Mouse (Mus musculus) embryonic facial prominence, embryonic 10.5 days (tissue): Measurements from ENCODE around the gene Frmd4a. TPM values are rescaled to one million over a fixed set of nuclear protein-coding genes. Genes with fewer than 3 reads are reported as not detected.
A peak's percentile ranks its signal among the peaks of the same experiment; 100 is the strongest.
"Not testable (repeated sequence)": the region's sequence is repeated elsewhere in the genome, so short reads cannot be mapped to it uniquely, and the experiment has no call there.

Experiments
- DNase-seq: peaks from one replicate; pipeline ENCODE4 v3.0.0-alpha.2; 2017; ENCODE audit warnings: low spot score
- H3K27ac ChIP-seq: fragments of 300-500 bp; sonication (generic); replicated peaks from 2 replicates; pipeline ENCODE4 v1.5.1; 2016; ENCODE audit warnings: mild to moderate bottlenecking
- H3K27me3 ChIP-seq: fragments of 300-500 bp; sonication (generic); replicated peaks from 2 replicates; pipeline ENCODE4 v1.6.1; 2016; ENCODE audit warnings: low read depth, mild to moderate bottlenecking; ENCODE audit not compliant: poor library complexity, severe bottlenecking
- H3K36me3 ChIP-seq: fragments of 300-500 bp; sonication (generic); replicated peaks from 2 replicates; pipeline ENCODE4 v1.6.1; 2016; ENCODE audit warnings: mild to moderate bottlenecking, moderate library complexity
- H3K4me1 ChIP-seq: fragments of 300-500 bp; sonication (generic); 2 replicates; pipeline ENCODE4 v1.6.1; 2016
- H3K4me3 ChIP-seq: fragments of 300-500 bp; sonication (generic); 2 replicates; pipeline ENCODE4 v1.5.1; 2016; ENCODE audit warnings: mild to moderate bottlenecking, moderate library complexity
- H3K9me3 ChIP-seq: fragments of 300-500 bp; sonication (generic); 2 replicates; pipeline ENCODE4 v1.6.1; 2016; ENCODE audit warnings: mild to moderate bottlenecking
- WGBS: fragments of 180-500 bp; shearing (Covaris S2); methylation state at CpG from one replicate; pipeline ENCODE4 v1.1.7; 2016; 5-methylcytosine and 5-hydroxymethylcytosine counted together
- polyA plus RNA-seq: library from polyadenylated mRNA; unstranded; fragments of >200 nt; fragmentation: Nextera tagmentation; extraction: Ambion mirVana; gene quantifications from 2 replicates; pipeline ENCODE4 v1.2.1, GENCODE M21; 2016

The Frmd4a gene
- polyA plus RNA-seq, 1 experiment from 2014 or later = 48.8 TPM

DNA sequence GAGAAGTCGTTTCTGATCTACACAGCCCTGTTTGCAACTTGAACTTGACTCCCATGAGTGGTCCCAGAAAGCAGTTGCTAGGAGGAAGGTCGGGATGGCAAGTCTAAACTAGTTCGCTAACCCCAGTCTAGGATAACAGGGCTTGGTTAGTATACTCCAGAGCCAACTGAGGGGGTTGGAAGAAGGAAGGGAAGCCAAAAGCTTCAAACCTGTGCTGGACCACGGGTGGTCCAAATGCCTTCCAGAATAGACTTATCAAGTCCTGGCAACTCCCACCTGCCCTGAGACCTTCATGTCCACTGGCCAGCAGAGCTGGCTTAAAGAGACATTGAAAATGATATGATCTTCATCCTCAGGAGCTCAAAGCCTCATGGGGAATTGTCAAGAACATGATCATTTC is 318.4 kb downstream of the Frmd4a start:
- 72% methylated on average over 4 of the region's 4 CpGs for WGBS
- H3K4me3 ChIP-seq = no peak overlapping the region
- H3K4me1 ChIP-seq = peaks cover 62% of the 10 kb centered on the region
- no peak for DNase-seq
- H3K27ac ChIP-seq = no peak overlapping the region
- H3K36me3 ChIP-seq = peaks cover 12% of the 10 kb centered on the region
- H3K9me3 ChIP-seq = no peaks in the 10 kb centered on the region
- no peaks in the 10 kb centered on the region for H3K27me3 ChIP-seq

DNA sequence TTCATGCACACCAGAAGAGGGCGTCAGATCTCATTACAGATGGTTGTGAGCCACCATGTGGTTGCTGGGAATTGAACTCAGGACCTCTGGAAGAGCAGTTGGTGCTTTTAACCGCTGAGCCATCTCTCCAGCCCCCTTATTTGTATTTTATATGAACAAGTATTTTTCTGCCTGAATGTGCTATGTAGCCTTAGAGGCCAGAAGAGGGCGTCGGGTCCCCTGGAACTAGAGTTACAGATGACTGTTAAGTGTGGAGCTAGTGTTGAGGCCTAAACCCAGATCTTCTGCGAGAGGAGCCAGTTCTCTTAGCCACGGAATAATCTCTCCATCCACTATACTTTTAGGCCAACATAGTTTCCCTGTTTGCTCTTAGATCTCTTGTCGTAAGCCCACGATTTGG is 320.8 kb downstream of the Frmd4a start:
- not testable (repeated sequence) for H3K36me3 ChIP-seq, H3K9me3 ChIP-seq, H3K27me3 ChIP-seq, H3K4me3 ChIP-seq
- DNase-seq = peak; percentile 34
- Histone ChIP-seq H3K27ac (0 out of 2 replicates have a peak overlapping the region, but pooled peaks have one; percentile 16), H3K4me1 (peaks cover 59% of the 10 kb centered on the region)
- WGBS = 52% methylated on average over 8 of the region's 8 CpGs

DNA sequence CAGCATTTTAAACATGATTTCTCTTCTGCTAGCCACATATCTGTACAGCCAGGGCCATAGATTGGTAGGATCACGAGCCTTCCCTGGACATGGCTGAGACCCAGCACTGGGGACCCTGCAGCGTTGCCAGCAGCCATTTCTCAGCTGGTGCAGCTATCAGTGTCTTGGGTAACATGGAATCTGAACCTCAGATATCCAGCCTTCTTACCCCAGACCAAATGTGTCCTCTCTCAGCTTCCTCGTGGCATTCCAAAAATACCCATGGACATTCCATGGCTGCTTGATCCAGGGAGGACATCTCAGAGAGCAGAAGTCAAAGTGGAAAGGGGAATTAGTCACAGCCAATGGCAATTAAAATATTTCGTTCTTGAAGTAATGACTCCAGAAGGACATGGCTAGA is 321.6 kb downstream of the Frmd4a start:
- Histone ChIP-seq H3K36me3 (peaks cover 7% of the 10 kb centered on the region; the same call in 1 of the 2 replicates), H3K9me3 (no peaks in the 10 kb centered on the region), H3K27ac (peak overlapping the region; percentile 72), H3K4me1 (peaks cover 51% of the 10 kb centered on the region), H3K4me3 (no peak overlapping the region), H3K27me3 (no peaks in the 10 kb centered on the region)
- peak; percentile 28 for DNase-seq
- 49% methylated on average over 4 of the region's 4 CpGs for WGBS

DNA sequence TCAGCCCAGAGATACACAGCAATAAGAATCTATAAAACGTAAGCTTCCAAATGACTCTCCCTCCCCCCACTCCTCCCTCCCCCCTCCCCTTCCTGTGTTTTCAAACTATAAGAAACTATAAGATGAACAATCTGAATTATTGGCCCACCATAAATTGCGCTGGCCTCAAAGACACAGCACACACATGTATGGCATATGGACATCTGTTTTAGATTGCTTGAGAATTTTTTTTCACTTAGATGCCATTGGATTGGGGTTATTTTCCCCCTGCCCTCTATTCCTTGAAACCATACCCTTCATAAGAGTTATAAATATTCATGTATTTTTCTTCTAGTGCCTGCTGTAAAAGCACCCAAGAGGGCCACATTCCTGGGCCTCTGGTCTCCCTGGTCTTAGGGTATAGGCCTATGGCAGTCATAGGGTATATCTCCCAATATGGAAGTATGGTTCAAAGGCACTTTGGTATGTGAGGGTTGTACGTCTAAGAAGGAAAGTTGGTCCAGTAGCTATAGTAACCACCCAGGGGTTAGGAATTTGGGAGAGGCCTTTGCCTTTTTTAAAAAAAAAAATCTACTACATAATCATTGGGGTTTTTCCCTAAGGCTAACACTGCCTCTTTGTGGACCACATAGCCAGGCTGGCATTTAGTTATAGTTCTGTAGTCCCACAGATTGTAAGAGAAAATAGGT is 322.2 kb downstream of the Frmd4a start:
- peak overlapping the region; percentile 72; the same call in 1 of the 2 replicates for H3K27ac ChIP-seq
- H3K36me3 ChIP-seq = peaks cover 13% of the 10 kb centered on the region
- H3K4me3 ChIP-seq = no peak overlapping the region
- H3K27me3 ChIP-seq = no peaks in the 10 kb centered on the region
- peaks cover 51% of the 10 kb centered on the region for H3K4me1 ChIP-seq
- DNase-seq = peak; percentile 25
- no peaks in the 10 kb centered on the region for H3K9me3 ChIP-seq
- 42% methylated on average over 3 of the region's 3 CpGs for WGBS

DNA sequence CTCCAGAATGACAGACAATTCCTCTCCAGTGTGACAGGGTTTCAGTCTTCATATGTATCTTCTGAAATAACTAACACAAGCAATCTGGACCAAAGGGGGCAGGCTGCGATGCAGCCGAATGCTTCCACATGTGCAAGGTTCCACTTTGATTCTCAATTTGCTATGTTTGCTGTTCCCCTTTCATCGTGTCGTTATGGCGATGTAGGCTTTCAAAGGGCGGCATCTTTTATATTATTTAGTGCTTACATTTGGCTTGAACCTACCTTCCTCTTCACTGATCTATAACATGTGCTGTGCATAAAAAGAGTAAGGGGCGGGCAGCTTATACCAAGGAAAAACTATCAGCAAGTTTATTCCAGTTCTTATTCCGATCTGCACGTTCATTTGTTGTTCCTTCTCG is 322.9 kb downstream of the Frmd4a start:
- WGBS = 68% methylated on average over 10 of the region's 10 CpGs
- peaks cover 17% of the 10 kb centered on the region for H3K36me3 ChIP-seq
- DNase-seq = peak; percentile 41

DNA sequence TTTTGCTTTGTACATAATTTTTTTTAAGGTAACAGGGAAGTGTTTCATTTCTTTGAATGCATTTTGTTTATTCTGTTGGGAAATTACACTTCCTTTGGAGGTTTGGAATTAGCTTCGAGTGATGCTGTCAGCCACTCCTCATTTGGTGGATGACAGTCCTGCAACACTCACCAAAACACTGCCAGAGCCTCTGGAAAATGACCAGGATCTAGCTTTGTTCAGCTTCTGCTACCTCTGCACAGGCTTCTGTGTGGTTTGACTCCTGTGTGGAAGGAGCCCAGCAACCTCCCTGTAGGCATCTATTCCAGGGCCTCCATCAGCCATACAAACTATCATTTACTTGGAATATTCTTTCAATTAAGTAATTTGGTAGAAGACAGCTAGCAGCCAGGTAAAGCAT is 323.6 kb downstream of the Frmd4a start:
- DNase-seq = no peak
- H3K27ac ChIP-seq = peak overlapping the region; percentile 51; the same call in 1 of the 2 replicates
- H3K27me3 ChIP-seq = no peaks in the 10 kb centered on the region
- peaks cover 58% of the 10 kb centered on the region for H3K4me1 ChIP-seq
- WGBS = 67% methylated on average over 1 of the region's 1 CpGs
- H3K9me3 ChIP-seq = no peaks in the 10 kb centered on the region
- no peak overlapping the region for H3K4me3 ChIP-seq
- H3K36me3 ChIP-seq = peaks cover 17% of the 10 kb centered on the region

More for the DNA sequence above, 322.9 kb downstream of the Frmd4a start:
- H3K27me3 ChIP-seq = no peaks in the 10 kb centered on the region
- H3K4me3 ChIP-seq = no peak overlapping the region
- no peaks in the 10 kb centered on the region for H3K9me3 ChIP-seq
- peaks cover 57% of the 10 kb centered on the region for H3K4me1 ChIP-seq
- peak overlapping the region; percentile 51 for H3K27ac ChIP-seq

DNA sequence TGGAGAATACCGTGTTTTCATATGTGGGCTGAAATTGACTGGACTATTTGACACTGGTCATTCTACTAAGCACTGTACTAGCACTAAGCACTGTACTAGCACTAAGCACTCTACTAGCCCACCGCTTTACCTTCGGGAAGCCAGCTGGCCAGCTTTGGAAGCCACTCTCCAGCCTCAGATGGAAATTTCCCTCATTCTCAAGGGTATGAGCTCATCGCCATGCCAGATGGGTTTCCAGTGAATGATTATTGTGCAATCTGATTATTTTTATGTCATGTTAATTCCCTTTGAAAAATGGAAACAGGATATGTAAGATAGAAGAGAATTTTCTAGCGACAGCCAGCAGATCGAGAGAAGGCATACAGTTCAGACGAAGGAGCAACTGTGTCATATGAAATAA is 324.5 kb downstream of the Frmd4a start:
- Histone ChIP-seq H3K4me3 (no peak overlapping the region), H3K36me3 (peaks cover 17% of the 10 kb centered on the region), H3K27ac (no peak overlapping the region), H3K4me1 (peaks cover 62% of the 10 kb centered on the region), H3K9me3 (no peaks in the 10 kb centered on the region), H3K27me3 (no peaks in the 10 kb centered on the region)
- no peak for DNase-seq
- whole genome bisulfite sequencing = 90% methylated on average over 7 of the region's 7 CpGs

DNA sequence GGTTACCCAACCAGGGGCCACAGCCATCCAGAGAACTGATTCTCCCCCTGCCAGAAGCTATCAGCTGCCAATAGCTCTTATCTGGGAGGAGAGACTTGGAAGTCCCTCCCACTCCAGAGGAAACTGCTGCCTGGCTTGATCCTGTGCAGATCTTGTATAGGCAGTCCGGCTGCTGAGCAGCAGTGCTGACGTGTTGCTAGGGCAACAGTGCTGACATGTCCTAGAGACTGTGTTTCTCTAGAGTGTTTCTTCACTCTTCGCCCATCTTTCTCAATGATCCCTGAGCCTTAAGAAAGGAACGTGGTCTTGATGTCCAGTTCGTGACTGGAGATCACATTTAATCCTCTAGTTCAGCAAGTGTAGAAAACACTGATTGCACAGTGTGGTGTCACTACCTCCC is 326.9 kb downstream of the Frmd4a start:
- Histone ChIP-seq H3K27me3 (no peaks in the 10 kb centered on the region), H3K27ac (0 out of 2 replicates have a peak overlapping the region, but pooled peaks have one; percentile 14), H3K9me3 (no peaks in the 10 kb centered on the region), H3K36me3 (peaks cover 20% of the 10 kb centered on the region), H3K4me1 (peaks cover 65% of the 10 kb centered on the region), H3K4me3 (no peak overlapping the region)
- WGBS = 90% methylated on average over 5 of the region's 5 CpGs
- DNase-seq = no peak

DNA sequence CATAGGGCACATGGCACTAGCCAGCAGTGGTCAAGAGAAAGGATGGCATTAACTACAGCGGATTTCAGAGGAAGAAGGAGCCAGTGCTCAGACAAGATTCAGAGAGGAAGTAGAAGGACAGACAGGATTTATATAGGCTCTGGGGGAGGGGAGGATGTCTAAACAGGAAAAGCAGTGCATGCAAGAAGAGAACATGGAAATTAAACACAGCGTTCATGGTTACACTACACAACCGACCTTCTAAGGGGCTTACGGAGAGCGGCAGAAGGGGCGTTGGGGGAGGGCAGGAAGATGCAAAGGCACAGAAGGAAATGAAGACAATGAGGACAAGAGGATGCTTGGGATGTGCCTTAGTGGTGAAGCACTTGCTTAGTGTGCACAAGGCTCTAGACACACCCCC is 328.7 kb downstream of the Frmd4a start:
- H3K4me1 ChIP-seq = peaks cover 48% of the 10 kb centered on the region
- peaks cover 30% of the 10 kb centered on the region for H3K36me3 ChIP-seq
- no peaks in the 10 kb centered on the region for H3K27me3 ChIP-seq
- H3K27ac ChIP-seq = peak overlapping the region; percentile 36
- WGBS = 53% methylated on average over 6 of the region's 6 CpGs
- no peak for DNase-seq
- H3K9me3 ChIP-seq = no peaks in the 10 kb centered on the region
- no peak overlapping the region for H3K4me3 ChIP-seq

DNA sequence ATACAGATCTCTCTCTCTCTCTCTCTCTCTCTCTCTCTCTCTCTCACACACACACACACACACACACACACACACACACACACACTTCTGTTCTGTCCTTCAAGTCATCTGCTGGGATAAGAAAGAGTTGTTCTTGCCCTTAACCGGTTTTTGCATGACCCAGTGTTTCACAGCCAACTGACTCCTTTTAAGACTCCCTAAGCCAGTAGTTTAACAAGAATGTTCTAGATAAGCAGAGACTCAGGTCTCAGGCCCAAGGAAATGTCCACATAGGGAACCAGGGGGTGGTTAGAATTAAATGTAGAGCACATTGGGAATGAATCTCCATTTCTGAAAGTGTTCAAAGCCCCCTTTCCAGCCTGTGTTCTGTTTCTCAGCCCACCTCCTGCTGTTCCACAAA is 329.4 kb downstream of the Frmd4a start:
- no peaks in the 10 kb centered on the region for H3K9me3 ChIP-seq
- H3K4me3 ChIP-seq = no peak overlapping the region
- H3K36me3 ChIP-seq = peaks cover 26% of the 10 kb centered on the region
- no peak for DNase-seq
- 84% methylated on average over 1 of the region's 1 CpGs for WGBS
- no peaks in the 10 kb centered on the region for H3K27me3 ChIP-seq
- H3K27ac ChIP-seq = no peak overlapping the region
- peaks cover 48% of the 10 kb centered on the region for H3K4me1 ChIP-seq

DNA sequence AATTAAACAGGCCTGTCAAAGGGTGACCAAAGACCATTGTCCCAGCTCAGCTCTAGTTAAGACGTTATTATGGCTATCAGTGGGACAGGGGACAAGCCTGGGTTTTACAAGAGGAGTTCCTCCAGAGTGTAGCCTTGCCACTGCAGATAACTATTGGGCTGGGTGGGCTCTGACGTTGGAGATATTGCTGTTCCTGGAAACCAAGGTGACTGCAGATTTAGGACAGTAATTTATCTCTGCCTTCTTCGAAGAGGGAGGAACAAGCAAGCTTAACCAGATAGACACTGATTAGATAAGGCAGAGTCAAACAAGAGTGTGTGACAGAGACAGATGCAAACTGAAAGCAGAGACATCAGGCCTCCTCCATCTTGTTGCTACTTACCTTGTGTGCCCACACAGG is 330.3 kb downstream of the Frmd4a start:
- WGBS = 75% methylated on average over 3 of the region's 3 CpGs
- Histone ChIP-seq H3K4me3 (no peak overlapping the region), H3K9me3 (no peaks in the 10 kb centered on the region), H3K4me1 (peaks cover 55% of the 10 kb centered on the region), H3K27me3 (no peaks in the 10 kb centered on the region), H3K27ac (0 out of 2 replicates have a peak overlapping the region, but pooled peaks have one; percentile 1), H3K36me3 (peaks cover 25% of the 10 kb centered on the region)
- DNase-seq = no peak

DNA sequence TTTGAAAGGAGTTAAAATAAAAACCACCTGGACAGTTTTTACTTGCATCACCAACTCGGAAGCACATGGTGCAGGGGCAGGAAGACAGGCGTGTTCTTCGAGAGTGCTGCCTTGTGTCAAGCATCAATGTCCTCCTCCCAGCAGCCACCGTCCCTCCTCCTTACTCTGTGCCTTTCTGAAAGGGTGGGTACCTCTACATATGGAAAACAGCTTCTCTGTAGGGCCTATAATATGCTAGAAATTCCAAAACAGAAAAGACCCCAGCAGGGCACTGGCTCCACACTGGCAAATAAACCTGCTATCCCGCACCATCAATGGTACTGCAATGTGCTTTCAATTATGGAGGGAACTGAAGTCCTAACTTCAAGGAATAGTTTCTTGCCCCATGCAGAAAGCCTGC is 331.0 kb downstream of the Frmd4a start:
- H3K4me3 ChIP-seq = no peak overlapping the region
- no peaks in the 10 kb centered on the region for H3K9me3 ChIP-seq
- H3K36me3 ChIP-seq = peaks cover 25% of the 10 kb centered on the region
- peaks cover 63% of the 10 kb centered on the region for H3K4me1 ChIP-seq
- peak; percentile 39 for DNase-seq
- no peaks in the 10 kb centered on the region for H3K27me3 ChIP-seq
- H3K27ac ChIP-seq = no peak overlapping the region
- 50% methylated on average over 5 of the region's 5 CpGs for WGBS

DNA sequence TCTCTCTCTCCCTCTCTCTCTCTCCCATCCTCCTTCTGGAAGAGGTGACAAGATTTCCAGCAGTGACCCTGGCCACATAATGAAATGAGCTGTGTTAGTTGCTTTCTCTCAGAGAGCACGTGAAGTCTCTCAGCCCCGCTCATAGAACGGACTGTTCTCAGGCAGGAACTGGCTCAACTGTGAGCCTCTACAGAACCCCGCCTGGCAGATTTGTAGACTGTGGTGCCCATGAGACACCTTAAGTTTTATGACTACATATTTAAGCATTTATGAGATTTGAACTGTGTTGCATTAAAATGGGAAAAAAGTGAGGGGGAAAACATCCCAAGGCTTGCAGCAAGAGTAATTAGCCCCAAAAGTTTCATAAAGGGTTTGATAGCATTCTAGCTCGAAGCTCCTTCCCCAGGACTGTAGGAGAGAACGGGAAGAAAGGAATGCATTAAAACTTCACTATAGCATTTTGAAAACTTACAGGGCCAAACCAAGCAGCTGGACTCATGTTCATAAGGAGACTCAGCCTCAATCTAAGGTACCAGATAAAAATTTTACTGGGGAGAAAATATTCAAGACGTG is 339.4 kb downstream of the Frmd4a start:
- no peak overlapping the region for H3K4me3 ChIP-seq
- H3K27ac ChIP-seq = no peak overlapping the region
- H3K36me3 ChIP-seq = no peaks in the 10 kb centered on the region; the same call in 1 of the 2 replicates
- 89% methylated on average over 7 of the region's 7 CpGs for WGBS
- H3K4me1 ChIP-seq = peaks cover 33% of the 10 kb centered on the region
- no peak for DNase-seq
- H3K9me3 ChIP-seq = no peaks in the 10 kb centered on the region
- no peaks in the 10 kb centered on the region for H3K27me3 ChIP-seq
